Comparison of ENCODE assay signal across 11 mouse cellular contexts in the genomic region with DNA sequence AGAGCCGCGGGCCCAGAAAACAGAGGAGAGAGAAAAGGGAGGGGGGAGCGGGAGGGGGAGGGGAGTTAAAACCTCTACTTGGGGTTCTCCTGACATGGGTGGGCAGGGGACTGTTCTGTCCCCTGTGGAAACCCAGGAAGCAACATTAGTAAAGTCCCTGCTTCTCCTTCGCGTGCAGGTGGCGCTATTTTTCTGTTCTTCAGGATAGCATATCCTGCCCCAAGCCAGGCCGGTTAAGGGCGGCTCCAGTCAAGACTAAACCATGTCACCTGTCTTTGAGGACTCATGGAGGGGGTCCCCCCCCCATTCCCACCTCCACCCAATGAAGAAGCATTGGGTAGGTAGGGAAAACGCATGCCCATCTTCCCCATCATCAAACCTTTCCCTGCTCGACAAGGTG.
A peak's percentile ranks its signal among the peaks of the same experiment; 100 is the strongest.
DNase-seq lines count a peak whose midpoint lies in the region; ATAC-seq and TF ChIP-seq lines count a peak whose summit lies in the region.
"Had no signal": no experiment of that assay in that cellular context is flagged by ENCODE, and none has a peak within 500 bp of the region (broad histone marks: within the 10 kb centered on the region; RNA-seq: fewer than 3 reads in every experiment).

No protein-coding gene starts in this region.

- no peaks in the 10 kb centered on the region for H3K36me3 ChIP-seq in intestine, postnatal 0 days (ENCODE audit: control insufficient read depth, insufficient read depth)
- H3K36me3 ChIP-seq in intestine, embryonic 16.5 days (ENCODE audit: control insufficient read depth, insufficient read depth, low read length) = no peaks in the 10 kb centered on the region
- H3K36me3 ChIP-seq: embryonic facial prominence, embryonic 13.5 days; hindbrain, embryonic 15.5 days; midbrain, embryonic 10.5 days had no signal

- intact Hi-C loops in gastrocnemius, adult 2 months (cut with DNase I) = no loop called here

- H3K27ac ChIP-seq in intestine, postnatal 0 days (ENCODE audit: low read depth, low read length) = no peak overlapping the region
- H3K27ac ChIP-seq in intestine, embryonic 16.5 days (ENCODE audit: low read length) = no peak overlapping the region
- no peak overlapping the region for H3K27ac ChIP-seq in gastrocnemius, adult 2 months
- H3K27ac ChIP-seq: embryonic facial prominence, embryonic 13.5 days; hindbrain, embryonic 15.5 days; midbrain, embryonic 10.5 days had no signal

- no peaks in the 10 kb centered on the region for H3K9me3 ChIP-seq in intestine, postnatal 0 days (ENCODE audit: control insufficient read depth)
- H3K9me3 ChIP-seq in intestine, embryonic 16.5 days (ENCODE audit: control insufficient read depth, low read length) = no peaks in the 10 kb centered on the region
- H3K9me3 ChIP-seq: embryonic facial prominence, embryonic 13.5 days; hindbrain, embryonic 15.5 days; midbrain, embryonic 10.5 days had no signal

- H3K4me1 ChIP-seq in intestine, postnatal 0 days (replicated peaks; ENCODE audit: control insufficient read depth, insufficient read depth, low read length) = no peaks in the 10 kb centered on the region
- peaks cover 8% of the 10 kb centered on the region; the same call in 1 of the 2 replicates for H3K4me1 ChIP-seq in intestine, embryonic 16.5 days (ENCODE audit: control insufficient read depth, insufficient read depth, low read length)
- H3K4me1 ChIP-seq: midbrain, embryonic 10.5 days had no signal

- H3K27me3 ChIP-seq in intestine, postnatal 0 days (replicated peaks; ENCODE audit: control insufficient read depth, insufficient read depth, low read length) = no peaks in the 10 kb centered on the region
- no peaks in the 10 kb centered on the region for H3K27me3 ChIP-seq in intestine, embryonic 16.5 days (replicated peaks; ENCODE audit: control insufficient read depth, insufficient read depth, low read length)
- H3K27me3 ChIP-seq: embryonic facial prominence, embryonic 13.5 days; hindbrain, embryonic 15.5 days had no signal

- ATAC-seq in CD4-positive, CD25-positive, alpha-beta regulatory T cell, adult 4 months = no peak
- no peak for ATAC-seq in intestine, postnatal 0 days
- no peak for ATAC-seq in intestine, embryonic 16.5 days

- peak; percentile 17 for DNase-seq in CD4-positive, CD25-positive, alpha-beta regulatory T cell, adult 2 months (ENCODE audit: low read depth, low spot score)
- peak; percentile 60 for DNase-seq in lung, postnatal 10 days
- DNase-seq in lung, postnatal 4 days = no peak
- peak; percentile 15 for DNase-seq in lung, postnatal 36 days
- no peak for DNase-seq in gastrocnemius, adult 2 months

- H3K9ac ChIP-seq in intestine, postnatal 0 days (ENCODE audit: low read depth, low read length) = no peak overlapping the region
- no peak overlapping the region for H3K9ac ChIP-seq in intestine, embryonic 16.5 days (ENCODE audit: low read depth, low read length)
- H3K9ac ChIP-seq: embryonic facial prominence, embryonic 13.5 days; hindbrain, embryonic 15.5 days had no signal

- H3K4me3 ChIP-seq in intestine, postnatal 0 days (ENCODE audit: low read depth, low read length) = no peak overlapping the region
- no peak overlapping the region for H3K4me3 ChIP-seq in intestine, embryonic 16.5 days (ENCODE audit: low read length)
- no peak overlapping the region for H3K4me3 ChIP-seq in gastrocnemius, adult 2 months
- H3K4me3 ChIP-seq: embryonic facial prominence, embryonic 13.5 days; hindbrain, embryonic 15.5 days; midbrain, embryonic 10.5 days had no signal

- no peak overlapping the region for H3K4me2 ChIP-seq in intestine, postnatal 0 days (replicated peaks; ENCODE audit: low read depth)
- H3K4me2 ChIP-seq in intestine, embryonic 16.5 days (ENCODE audit: low read depth, low read length) = no peak overlapping the region
- H3K4me2 ChIP-seq: embryonic facial prominence, embryonic 13.5 days; hindbrain, embryonic 15.5 days had no signal

- peak; percentile 52 for TF ChIP-seq CTCF in intestine, postnatal 0 days (IDR thresholded peaks at IDR 0.05; ENCODE audit: low read depth)
- TF ChIP-seq CTCF in gastrocnemius, adult 2 months (IDR thresholded peaks at IDR 0.05) = no peak

- 44% methylated on average over 10 of the region's 10 CpGs for WGBS in intestine, postnatal 0 days
- 44% methylated on average over 10 of the region's 10 CpGs for WGBS in intestine, embryonic 16.5 days

Comparison
In these comparisons a context has a peak if more than half of its experiments do, and no peak if none do; other contexts are left out.
1. DNase-seq: peak in CD4-positive, CD25-positive, alpha-beta regulatory T cell, adult 2 months (single experiment), lung, postnatal 10 days (single experiment) and lung, postnatal 36 days (single experiment); none in lung, postnatal 4 days (0 of 2) and gastrocnemius, adult 2 months (single experiment).